Mouse (Mus musculus) layer of hippocampus, postnatal 36 days (tissue): ENCODE measurements at regions not wholly inside any gene's neighbourhood (a gene's known extent, or its start where the extent isn't known, plus 50 kb on each side); places are given as distances from the start of the nearest gene placed in this dataset.
"Not testable (repeated sequence)": the region's sequence is repeated elsewhere in the genome, so short reads cannot be mapped to it uniquely, and the experiment has no call there.

Experiments
- DNase-seq, 2 experiments: peaks; one replicate each; pipeline ENCODE4 v3.0.0; 2022

GRCm38 (mm10) chr1:64463715-64464290 is 68.6 kb upstream of the Creb1 start:
- no peak for DNase-seq

- not testable (repeated sequence) for DNase-seq
Observed at GRCm38 (mm10) chr1:64461616-64462015, 70.8 kb upstream of the Creb1 start.

DNA sequence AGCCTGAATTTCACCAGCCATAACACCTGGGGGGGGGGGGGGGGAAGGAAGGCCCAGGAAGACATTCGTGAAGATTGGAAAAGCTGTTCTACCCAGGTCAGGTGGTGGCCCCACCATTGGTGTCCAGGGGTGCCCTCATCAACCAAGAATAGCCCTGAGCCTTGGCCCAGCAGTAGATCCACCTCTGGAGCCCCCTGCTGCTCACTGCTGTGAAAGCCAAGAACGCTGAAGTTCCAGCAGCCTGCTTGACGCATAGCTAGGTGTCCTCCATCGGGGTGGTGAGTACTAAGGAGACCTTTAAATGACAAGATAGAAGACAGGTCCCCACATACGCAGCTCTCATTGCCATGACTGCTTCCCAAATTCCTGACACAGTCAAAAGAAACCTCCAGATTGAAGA is 74.6 kb upstream of the Creb1 start:
- no peak for DNase-seq

GRCm38 (mm10) chr1:64449141-64449540 is 83.3 kb upstream of the Creb1 start:
- DNase-seq, result no peak

DNA sequence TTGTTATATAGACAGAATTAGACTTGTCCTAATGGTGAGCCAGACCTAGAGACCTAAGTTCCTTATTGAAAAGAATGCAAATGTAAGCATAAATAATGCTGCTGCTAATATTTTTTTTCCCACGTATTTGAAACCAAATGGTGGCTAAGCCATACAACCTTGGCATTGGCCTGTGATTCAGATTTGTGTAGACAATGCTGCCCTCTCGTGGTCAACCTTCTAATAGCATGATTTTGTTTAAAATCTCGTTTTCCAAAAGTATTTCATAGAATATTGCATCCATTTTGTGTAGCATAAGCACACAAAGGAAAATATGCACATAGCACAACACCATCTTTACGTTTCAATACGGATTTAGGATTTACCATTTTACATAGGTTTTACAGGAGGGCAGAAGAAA is 84.4 kb upstream of the Creb1 start:
- peak in 1 of 2 experiments; percentile 51 for DNase-seq

DNA sequence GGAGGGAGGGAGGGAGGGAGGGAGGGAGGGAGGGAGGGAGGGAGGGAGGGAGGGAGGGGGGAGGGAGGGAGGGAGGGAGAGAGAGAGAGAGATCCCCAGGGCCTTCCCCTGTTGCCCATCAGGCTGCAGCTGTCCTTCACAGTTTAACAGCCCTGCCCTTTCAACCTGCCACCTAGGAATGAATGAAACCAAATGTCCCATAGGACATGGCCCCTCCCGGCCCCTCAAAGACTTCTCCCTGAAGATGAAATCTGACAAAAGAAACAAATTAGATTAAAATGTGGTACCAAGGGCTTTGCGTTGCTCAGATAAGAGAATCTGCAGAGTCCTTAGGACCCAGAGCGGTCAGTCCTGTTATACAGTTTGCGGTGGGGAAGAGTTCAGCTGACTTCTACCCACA is 86.0 kb upstream of the Creb1 start:
- no peak for DNase-seq

DNA sequence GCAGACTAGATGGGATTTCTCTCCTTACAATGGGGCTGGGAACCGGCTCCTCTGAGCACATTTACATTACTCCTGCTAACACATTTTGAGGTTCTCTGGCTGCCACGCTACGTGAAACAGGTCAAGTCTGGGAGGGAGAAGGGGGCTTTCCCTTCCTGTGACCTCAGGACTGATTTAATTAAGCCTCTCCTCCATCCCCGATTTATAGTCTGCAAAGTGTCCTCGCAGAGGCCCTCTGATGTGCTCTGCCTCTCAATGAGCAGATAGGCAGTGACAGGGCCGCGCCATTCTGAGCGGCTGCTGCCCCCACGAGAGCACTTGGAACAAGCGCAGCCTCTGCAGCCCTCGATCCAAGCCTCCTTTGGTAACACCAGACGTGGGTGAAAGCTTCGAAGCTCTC is 86.5 kb upstream of the Creb1 start:
- peak; percentile 80 to 85 for DNase-seq

DNA sequence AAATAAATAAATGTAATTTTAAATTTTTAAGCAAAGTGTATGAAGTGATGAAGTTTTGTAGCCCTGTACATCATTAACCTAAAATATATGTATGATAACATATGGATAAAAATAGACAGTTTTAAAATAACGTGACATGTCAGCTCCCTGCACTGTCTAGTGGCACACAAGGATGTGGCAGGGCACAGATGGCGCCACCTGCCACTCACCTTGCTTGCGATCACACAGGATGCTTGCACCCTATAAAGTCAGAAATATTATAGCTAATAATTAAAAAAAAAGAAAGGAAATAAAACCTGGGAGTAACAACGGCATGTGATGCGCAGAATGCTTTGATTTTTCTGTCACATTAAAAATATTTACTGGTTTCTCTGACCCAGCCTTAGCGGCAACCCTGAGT is 89.0 kb upstream of the Creb1 start:
- DNase-seq, result no peak

DNA sequence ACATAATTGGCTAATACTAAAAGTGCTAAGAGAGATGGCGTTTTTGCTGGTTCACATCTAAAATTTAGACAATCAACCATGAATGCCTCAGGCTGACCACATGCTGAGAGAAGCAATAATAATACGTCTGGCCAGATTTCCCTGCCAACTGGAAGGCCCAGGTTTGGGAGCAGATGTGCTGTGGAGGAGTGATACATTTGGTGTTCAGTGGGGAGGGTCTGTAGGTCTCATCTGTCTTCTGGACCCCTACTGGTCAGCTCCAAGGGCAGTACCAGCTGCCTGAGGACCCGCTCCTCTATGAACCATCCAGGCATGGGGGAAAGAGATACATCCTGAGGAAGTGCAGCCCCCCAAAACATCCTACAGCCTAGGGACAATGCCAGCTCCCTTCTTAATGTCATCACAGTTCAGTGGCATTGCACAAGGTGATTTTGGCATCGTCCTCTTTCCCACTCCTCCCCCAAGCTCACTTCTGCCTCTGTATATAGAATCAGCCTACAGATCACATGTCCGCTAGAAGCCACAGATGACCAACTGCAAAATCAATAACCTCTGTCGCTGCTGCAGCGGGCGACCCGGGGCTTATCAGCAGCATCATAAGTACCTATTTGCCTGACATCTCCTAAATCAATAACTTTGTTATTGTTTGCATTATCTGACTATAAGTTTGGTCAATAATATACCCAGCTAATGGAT is 90.1 kb upstream of the Creb1 start:
- DNase-seq, result no peak

DNA sequence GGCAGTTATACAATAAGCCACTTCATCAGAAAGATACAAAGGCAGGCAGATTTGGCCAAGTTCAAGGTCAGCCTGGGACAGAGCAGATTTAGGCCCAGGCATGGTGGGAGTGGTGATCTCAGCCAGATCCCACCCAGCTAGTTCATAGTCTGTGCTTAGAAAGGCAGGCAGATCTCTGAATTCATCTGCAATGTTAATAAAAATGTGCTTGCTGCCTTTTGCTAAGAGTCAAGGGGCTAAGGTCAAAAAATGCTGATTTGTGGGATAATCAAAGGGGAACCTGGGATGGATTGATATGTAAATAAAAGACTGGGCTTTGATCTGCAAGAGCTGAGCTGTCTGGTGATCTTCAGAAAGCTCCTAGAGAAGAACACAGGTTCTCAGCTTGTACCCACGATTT is 109.2 kb upstream of the Creb1 start:
- DNase-seq, result no peak

DNA sequence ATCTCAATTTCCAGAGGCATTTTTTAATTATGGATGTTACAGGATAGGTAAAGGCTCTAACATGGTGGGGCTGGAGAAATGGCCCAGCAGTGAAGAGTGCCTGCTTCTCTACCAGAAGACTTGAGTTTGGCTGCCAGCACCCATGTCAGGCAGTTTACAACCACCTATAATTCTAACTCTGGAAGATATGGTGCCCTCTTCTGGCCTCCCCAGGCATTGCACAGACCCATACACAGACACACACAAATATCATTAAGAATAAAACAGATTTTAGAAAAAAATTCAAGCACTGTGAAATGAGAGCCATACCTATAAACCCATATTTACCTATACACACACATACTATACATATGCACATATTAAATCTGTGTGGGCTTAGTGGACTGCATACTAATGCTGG is 113.9 kb upstream of the Creb1 start:
- no peak for DNase-seq

DNA sequence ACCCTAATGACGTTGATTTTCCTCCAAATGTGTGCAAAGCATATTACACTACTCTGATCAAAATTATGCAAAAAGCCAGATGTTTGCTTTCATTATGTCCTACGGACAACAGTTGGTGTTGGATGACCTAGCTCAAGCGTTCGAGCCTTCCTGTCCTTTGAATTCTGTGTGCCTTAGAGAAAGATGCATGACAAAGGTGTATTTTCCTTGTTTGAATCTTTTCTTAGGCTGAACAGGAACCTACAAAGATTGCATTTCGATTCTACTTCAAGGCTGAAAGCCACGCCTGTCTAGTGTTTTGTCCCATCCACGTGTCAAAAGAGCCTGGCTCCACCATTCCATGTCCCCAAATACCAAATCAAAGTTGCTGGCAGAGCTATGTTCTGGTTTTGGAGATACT is 116.5 kb upstream of the Creb1 start:
- no peak for DNase-seq

DNA sequence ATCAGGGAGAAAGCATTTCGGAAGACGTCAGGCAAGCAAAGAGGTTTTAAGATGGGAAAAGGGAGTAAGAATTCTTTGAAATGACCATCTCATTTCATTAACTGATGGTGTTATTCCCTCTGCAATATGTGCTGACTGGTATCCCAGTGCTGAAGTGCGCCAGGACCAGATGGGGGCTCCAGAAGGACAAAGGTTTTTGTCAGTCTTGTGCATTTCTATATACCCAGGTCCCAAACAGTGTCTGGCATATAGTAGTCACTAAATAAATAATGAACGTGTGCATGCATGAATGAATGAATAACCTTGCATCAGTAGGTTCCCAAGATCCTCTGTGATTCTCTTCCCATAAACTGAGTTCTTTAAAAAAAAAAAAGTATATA is 119.3 kb upstream of the Creb1 start:
- DNase-seq, result no peak

GRCm38 (mm10) chr1:64412481-64413180 is 119.8 kb upstream of the Creb1 start:
- DNase-seq, result no peak

DNA sequence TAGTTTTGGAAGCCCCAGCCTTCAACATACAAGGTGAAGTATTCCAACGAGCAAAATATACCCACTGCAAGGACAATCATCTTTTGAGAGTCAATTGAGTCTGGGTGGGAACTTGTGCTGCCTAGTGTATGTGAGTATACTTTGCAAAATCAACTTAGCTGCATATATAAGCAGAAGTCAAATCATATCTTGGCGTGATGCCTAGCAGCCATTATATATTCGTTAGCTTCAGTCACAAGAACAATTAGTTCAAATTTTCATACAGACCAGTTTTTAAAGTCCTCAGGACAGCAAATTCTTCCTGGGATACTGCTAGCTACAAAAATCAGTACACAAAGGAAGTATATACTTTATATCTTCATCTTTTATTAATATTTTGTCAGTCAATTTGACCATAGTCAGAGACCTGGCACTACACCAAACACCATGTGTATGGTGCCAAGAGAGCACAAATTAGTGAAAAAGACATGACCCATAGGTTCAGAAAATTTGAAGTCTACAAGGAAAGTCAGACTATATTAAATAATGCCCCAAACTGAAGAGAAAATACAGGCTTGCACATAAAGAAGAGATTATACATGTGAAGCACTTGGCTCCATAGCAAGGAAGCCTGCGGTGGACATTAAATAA is 120.5 kb upstream of the Creb1 start:
- DNase-seq, result no peak

DNA sequence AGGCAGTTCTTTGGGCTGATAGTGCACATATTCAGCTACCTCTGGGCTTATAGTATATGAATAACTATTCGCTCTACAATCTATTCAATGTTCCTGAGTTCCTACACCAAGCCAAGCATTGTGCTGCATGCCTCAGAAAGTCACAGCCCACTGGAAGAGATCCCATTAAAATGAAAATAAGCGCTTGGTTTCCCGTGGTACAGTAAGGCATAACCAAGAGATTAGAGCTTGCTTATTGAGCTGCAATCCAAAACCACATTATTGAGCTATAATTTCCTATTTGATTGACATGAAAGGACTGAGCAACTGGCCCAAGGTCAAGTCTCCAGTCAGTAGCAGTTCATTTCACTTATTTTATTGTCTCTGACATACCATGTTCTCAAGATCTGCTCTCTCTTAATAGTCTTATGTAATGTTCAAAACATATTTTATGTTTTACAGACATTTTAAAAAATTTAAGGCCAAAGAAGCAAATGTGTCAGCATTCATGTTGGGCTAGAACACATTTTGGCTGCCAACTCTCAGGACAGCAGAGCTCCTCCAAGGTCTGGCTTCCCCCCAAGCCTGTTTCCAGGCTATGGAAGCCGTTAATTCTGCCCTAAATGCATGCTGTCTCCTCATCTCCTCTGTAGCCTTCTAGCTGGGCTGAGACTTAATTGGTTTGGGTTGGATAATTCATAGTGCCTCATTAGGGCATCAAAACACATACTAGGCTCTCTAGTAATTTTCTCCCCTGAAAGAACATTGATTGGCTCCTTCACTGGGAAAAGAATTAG is 123.5 kb upstream of the Creb1 start:
- DNase-seq, result peak; percentile 16 to 24

- no peak for DNase-seq
Observed at GRCm38 (mm10) chr1:64391525-64391924, 140.9 kb upstream of the Creb1 start.

- no peak for DNase-seq
Observed at GRCm38 (mm10) chr1:64381264-64381663, 151.2 kb upstream of the Creb1 start.

GRCm38 (mm10) chr1:64376426-64376825 is 156.0 kb upstream of the Creb1 start:
- DNase-seq, result not testable (repeated sequence)

DNA sequence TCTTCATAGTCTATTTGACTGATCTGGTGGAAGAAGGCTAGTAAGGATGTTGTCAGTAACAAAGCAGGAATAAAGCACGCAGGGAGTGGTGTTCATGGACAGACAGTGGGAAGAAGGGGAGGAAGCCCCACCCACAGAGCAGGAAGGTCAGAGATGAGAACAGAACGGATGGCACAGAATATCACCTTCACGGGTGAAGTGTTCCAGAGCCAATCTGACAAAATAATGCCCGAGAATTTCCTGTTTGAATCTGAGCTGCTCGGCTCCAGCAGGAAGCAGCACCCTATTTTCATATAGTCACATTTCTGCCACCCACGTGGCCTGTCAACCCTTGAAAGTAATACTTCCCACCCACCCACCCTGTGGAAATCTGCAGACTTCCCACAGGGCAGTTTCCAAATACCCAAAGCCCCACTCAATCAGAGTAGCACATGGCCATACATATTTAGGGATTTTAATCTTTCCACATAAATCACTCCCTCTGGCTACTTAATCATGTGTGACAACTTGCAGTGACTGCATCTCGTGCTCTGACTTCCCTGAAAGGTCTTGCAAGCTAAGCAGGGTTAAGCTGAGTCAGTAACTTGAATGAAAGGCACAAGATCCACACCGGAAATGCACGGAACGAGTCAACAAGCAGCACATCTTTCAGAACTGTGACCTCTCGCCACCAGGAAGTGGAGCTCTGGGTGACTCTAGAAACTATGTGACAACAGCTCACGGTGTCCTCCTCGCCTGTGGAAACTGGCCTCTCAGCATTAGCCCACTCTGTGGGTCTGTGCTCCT is 158.0 kb upstream of the Creb1 start:
- no peak for DNase-seq

DNA sequence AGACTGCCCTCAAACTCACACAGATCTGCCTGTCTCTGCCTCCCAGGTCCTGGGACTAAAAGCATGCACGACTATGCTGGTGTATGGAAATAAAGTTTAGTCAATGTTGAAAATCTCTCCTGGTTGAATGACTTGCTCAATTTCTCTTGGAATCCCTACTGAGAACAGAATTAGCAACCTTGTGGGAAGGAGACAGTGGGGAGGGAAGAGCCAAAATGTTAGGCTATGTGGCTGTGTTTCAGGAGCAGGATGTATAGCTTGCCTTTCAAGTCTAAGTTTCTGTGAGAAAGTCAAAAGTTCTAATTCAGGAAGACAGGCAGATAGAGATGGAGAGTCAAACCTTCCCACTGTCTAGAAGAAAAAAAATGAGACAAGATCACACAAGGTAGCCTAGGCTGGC is 168.3 kb upstream of the Creb1 start:
- no peak for DNase-seq
